Mouse (Mus musculus) c-Kit-positive CD71-negative TER-119-negative erythroid progenitor cells, embryonic 14.5 days (primary cell): ENCODE measurements around the gene Ankub1.

Experiments
- DNase-seq: peaks from one replicate; pipeline ENCODE4 v3.0.0-alpha.2; 2013; ENCODE audit warnings: low read depth

The Ankub1 gene

DNA sequence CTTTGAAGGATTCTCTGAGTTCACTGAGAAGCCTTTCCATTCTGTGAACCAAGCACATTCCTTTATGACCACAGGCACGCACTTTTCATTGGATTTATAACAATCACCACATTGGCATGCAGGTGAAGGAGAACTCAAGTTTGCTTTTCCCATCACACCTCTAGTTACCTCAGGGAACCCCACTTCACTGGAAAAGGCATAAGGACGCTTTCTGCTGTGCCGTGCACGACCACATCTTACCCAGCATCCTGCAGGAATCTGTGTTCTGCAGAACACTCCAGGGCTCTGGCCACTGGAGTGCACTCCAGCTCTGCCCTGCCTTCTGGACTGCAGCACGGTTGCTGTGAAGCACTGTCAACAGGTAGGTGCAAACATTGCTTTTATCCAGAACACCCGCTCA lies 55.0 kb downstream of the Ankub1 start:
- no peak for DNase-seq

DNA sequence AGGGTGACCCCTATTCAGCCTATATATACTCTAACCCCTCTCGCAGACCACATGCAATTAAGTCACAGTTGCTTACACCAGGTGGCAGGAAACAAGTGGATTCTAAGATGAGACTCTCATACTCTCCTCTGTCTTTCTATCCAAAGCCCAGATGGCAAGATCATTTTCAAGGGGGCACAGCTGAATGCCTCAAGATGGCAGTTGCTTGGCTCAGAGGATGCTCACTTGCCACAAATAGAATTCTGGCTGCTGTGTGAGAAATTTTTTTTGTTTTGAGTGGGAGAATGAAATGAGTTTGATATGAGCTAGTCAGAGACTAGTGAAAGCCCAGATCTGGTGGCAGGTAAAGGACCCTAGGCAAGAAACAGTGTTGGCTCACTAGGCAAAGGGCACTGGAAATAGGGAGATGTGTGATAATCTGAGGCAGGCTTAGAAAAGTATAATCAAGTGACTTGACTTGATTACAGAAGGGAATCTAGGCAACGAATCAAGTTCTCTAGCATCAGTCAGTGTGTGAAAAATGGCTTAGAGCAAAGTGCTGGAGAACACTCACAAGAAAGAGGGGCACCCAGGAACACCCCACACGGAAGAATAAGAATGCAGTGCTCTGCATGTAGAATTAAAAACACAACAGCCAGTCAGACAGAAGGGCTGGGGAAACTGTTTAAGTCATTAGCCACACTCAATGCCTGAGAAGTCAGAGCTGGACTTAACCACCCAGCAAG lies 57.7 kb downstream of the Ankub1 start:
- DNase-seq: no peak

DNA sequence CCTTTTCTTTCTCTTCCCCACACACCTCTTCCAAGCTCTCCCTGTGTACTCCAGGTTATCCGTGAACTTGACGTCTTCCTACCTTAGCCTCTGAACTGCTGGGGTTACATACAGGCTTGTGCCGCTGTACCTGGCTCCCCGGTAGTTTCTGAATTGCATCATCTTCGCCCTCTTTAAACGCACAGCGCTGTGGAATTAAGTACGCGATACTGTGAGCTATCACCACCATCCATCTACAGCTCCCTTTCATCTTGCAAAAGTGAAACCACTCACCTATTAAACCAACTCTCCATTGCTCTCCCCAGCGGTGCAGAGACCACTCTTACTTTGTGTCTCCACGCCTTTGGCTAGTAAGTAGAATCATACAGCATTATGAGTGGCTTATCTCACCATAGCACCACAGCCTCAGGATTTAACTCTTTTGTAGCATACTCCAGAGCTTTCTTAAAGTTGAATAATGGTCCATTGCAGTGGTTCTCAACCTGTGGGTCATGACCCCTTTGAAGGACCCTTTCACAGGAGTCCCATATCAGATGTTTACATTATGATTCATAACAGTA lies 65.6 kb downstream of the Ankub1 start:
- no peak for DNase-seq

DNA sequence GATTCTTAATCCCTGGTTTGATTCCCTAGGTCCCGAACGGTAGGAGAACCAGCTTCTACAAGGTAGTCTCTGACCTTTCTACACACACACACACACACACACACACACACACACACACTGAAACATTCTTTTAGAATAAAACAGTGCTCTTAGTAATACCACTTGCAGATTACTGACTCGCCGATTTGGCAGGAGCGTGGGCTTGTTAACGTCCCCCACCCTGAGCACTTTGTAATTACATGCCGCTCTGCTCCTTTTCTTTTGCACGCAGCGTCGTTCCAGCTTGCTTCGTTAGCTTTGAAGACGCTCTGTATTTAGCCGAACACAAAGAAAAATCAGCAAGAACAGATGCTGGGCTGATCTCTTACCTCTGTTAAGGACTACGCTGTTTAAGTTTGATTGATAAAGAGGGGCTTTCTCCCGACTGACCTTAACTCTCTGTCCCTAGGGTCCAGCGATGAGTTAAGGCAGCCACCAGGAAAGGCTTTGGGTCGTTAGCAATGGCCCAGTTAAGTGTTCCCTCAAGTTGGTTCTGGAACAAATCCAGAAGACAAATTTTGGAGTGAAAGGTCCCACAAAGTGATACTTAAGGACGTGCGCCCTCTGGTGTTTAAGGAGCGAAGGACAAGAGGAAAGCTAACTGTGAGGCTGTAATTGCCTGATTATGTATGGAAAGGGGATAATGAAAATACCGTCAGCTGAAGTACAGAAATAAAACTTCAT lies 67.2 kb downstream of the Ankub1 start:
- DNase-seq: peak; percentile 58

DNA sequence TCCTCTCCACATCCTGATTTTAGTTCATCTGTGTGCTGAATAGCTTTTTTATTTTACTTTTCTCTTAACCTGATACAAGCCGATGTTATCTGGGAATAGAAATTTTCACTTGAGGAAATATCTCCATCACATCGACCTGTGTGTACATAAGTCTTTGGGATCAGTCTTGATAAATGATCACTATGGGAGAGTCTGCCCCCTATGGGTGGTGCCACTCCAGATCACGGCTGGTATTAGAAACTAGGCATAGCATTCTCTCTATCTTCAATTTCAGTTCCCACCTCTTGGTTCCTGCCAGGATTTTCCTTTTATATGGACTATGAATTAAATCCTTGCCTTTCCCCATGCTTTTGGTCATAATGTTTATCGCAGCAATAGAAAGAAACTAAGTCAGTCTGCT lies 72.9 kb downstream of the Ankub1 start:
- DNase-seq: no peak

DNA sequence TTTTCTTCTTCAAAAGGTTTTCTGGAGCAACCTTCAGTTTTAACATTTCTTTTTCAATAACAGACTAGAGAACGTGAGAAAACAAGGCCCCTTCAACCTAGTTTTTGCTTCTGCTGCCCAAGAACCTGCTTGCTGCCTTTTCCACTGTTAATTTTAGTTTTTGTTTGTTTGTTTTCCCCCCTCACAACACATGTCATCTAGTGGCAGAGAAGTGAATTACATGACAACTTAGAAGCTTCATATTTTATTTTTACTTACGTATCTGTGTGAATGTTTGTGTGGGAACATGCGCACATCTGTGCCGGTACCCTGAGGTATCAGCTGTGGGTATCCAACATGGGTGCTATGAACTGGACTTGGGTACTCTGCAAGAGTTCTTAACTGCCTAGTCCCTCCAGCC lies 76.9 kb downstream of the Ankub1 start:
- DNase-seq: no peak

DNA sequence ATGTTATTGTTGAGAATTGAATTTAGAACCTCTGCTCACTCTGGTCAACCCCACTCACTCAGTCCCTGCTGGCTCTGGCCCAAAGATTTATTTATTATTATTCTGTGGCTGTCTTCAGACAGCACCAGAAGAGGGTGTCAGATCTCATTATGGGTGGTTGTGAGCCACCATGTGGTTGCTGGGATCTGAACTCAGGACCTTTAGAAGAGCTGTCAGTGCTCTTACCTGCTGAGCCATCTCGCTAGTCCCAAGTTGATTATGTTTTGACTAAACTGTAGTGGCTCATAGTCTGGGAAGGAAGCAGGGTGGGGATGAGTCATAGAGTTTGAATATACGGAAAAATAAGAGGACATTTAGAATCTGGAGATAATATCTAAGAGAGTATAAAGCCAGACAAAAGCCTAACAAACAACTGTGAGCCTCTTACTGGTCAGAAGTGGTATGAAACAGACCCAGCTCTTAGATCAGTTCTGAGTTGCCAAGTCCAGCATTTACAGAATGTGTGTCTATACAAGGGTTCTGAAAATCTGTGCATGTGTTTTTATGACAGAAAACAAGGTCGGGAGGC lies 80.1 kb downstream of the Ankub1 start:
- no peak for DNase-seq

DNA sequence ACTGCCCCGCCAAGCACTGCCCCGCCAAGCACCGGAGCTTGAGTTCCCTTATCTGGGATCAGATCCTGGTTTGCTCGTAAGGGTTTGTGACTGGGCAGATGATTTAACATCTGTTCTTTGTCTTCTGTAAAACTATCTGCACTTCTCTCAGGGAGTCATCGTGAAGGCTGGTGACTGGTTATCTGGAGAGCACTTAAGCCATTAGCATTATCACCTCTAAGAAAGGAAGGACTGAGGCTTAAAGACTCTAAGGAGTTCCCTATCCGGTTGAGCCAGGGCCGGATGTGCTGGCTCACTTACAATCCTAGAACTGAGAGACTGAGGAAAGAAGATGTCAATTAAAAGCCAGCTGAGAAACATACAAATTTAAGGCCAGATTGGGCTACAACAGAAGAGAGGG lies 80.8 kb downstream of the Ankub1 start:
- no peak for DNase-seq
